Mouse (Mus musculus): Measurements from ENCODE around the gene Cmtm5.
"Not testable (repeated sequence)": the region's sequence is repeated elsewhere in the genome, so short reads cannot be mapped to it uniquely, and the experiment has no call there.

The Cmtm5 gene

GRCm38 (mm10) chr14:54932645-54933150, 3.4 kb upstream of the Cmtm5 start, which contains the start of gene Il25:
TSS of gene Il25 (plus strand) at chr14:54932695.
- DNase-seq (ENCODE audit: extremely low spot score): no peak

GRCm38 (mm10) chr14:54936831-54937160, 735 bp downstream of the Cmtm5 start:
- no peak for DNase-seq (ENCODE audit: extremely low spot score)

- DNase-seq (ENCODE audit: extremely low spot score): no peak
Observed at GRCm38 (mm10) chr14:54937361-54938182, 1.5 kb downstream of the Cmtm5 start.

GRCm38 (mm10) chr14:54938431-54939219, 2.6 kb downstream of the Cmtm5 start:
- DNase-seq (ENCODE audit: extremely low spot score): no peak

- peak; percentile 70 for DNase-seq (ENCODE audit: extremely low spot score)
Observed at GRCm38 (mm10) chr14:54939434-54940175, 3.5 kb downstream of the Cmtm5 start.

- DNase-seq (ENCODE audit: extremely low spot score): no peak
Observed at GRCm38 (mm10) chr14:54940176-54940530, 4.1 kb downstream of the Cmtm5 start.

- no peak for DNase-seq (ENCODE audit: extremely low spot score)
Observed at GRCm38 (mm10) chr14:54941024-54941978, 5.2 kb downstream of the Cmtm5 start.

- DNase-seq (ENCODE audit: extremely low spot score): no peak
Observed at GRCm38 (mm10) chr14:54942479-54942878, 6.4 kb downstream of the Cmtm5 start.

GRCm38 (mm10) chr14:54943971-54944370, 7.9 kb downstream of the Cmtm5 start:
- no peak for DNase-seq (ENCODE audit: extremely low spot score)

- no peak for DNase-seq (ENCODE audit: extremely low spot score)
Observed at GRCm38 (mm10) chr14:54944939-54945338, 8.9 kb downstream of the Cmtm5 start.

- DNase-seq (ENCODE audit: extremely low spot score): no peak
Observed at GRCm38 (mm10) chr14:54945975-54946704, 10.1 kb downstream of the Cmtm5 start.

- DNase-seq (ENCODE audit: extremely low spot score): not testable (repeated sequence)
Observed at GRCm38 (mm10) chr14:54947008-54947407, 10.9 kb downstream of the Cmtm5 start.

- no peak for DNase-seq (ENCODE audit: extremely low spot score)
Observed at GRCm38 (mm10) chr14:54948781-54949180, 12.7 kb downstream of the Cmtm5 start.

- no peak for DNase-seq (ENCODE audit: extremely low spot score)
Observed at GRCm38 (mm10) chr14:54950493-54950892, 14.4 kb downstream of the Cmtm5 start.

- DNase-seq (ENCODE audit: extremely low spot score): no peak
Observed at GRCm38 (mm10) chr14:54951587-54951986, 15.5 kb downstream of the Cmtm5 start.

GRCm38 (mm10) chr14:54953664-54954206, 17.7 kb downstream of the Cmtm5 start:
- no peak for DNase-seq (ENCODE audit: extremely low spot score)

- no peak for DNase-seq (ENCODE audit: extremely low spot score)
Observed at GRCm38 (mm10) chr14:54954474-54954873, 18.4 kb downstream of the Cmtm5 start.

GRCm38 (mm10) chr14:54955481-54955880, 19.4 kb downstream of the Cmtm5 start:
- no peak for DNase-seq (ENCODE audit: extremely low spot score)

GRCm38 (mm10) chr14:54956533-54956932, 20.5 kb downstream of the Cmtm5 start:
- DNase-seq (ENCODE audit: extremely low spot score): no peak

GRCm38 (mm10) chr14:54958503-54958902, 22.4 kb downstream of the Cmtm5 start:
- DNase-seq (ENCODE audit: extremely low spot score): no peak
